Mouse (Mus musculus) midbrain, embryonic 11.5 days (tissue): Measurements from ENCODE around the gene Tmppe. TPM values are rescaled to one million over a fixed set of nuclear protein-coding genes. Genes with fewer than 3 reads are reported as not detected.
"Not testable (repeated sequence)": the region's sequence is repeated elsewhere in the genome, so short reads cannot be mapped to it uniquely, and the experiment has no call there.

Experiments
- ATAC-seq: fragments of 200-750 bp; cut with Nextera tagmentation; 2 replicates; pipeline ENCODE4 v1.8.0; 2017; ENCODE audit warnings: moderate TSS enrichment, moderate library complexity; ENCODE audit not compliant: low FRiP score
- DNase-seq: peaks from one replicate; pipeline ENCODE4 v3.0.0; 2015; ENCODE audit warnings: low spot score; ENCODE audit errors: missing footprints
- H3K27ac ChIP-seq: fragments of 300-500 bp; sonication (generic); 2 replicates; pipeline ENCODE4 v1.5.1; 2014; ENCODE audit warnings: low read depth, low read length
- H3K27me3 ChIP-seq: fragments of 300-500 bp; sonication (generic); 2 replicates; pipeline ENCODE4 v1.6.1; 2014; ENCODE audit warnings: mild to moderate bottlenecking, low read length, moderate library complexity, mixed read lengths; ENCODE audit not compliant: control insufficient read depth, insufficient read depth
- H3K36me3 ChIP-seq: fragments of 300-500 bp; sonication (generic); 2 replicates; pipeline ENCODE4 v1.6.1; 2014; ENCODE audit warnings: mild to moderate bottlenecking, low read length, moderate library complexity, mixed read lengths; ENCODE audit not compliant: control insufficient read depth, insufficient read depth
- H3K4me1 ChIP-seq: fragments of 300-500 bp; sonication (generic); 2 replicates; pipeline ENCODE4 v1.6.1; 2014; ENCODE audit warnings: low read length; ENCODE audit not compliant: control insufficient read depth, insufficient read depth
- H3K4me2 ChIP-seq: fragments of 300-500 bp; sonication (generic); 2 replicates; pipeline ENCODE4 v1.6.1; 2014; ENCODE audit warnings: mild to moderate bottlenecking, moderate library complexity
- H3K4me3 ChIP-seq: fragments of 300-500 bp; sonication (generic); 2 replicates; pipeline ENCODE4 v1.5.1; 2014; ENCODE audit warnings: low read depth, low read length
- H3K9ac ChIP-seq: fragments of 300-500 bp; sonication (generic); 2 replicates; pipeline ENCODE4 v1.6.1; 2014; ENCODE audit warnings: low read length
- H3K9me3 ChIP-seq: fragments of 300-500 bp; sonication (generic); 2 replicates; pipeline ENCODE4 v1.6.1; 2016; ENCODE audit warnings: low read length; ENCODE audit not compliant: control insufficient read depth
- WGBS: fragments of 180-500 bp; shearing (Covaris S2); extraction: QIAGEN DNeasy Blood & Tissue Kit; methylation state at CpG from one replicate; pipeline ENCODE4 v1.1.7; 2014; 5-methylcytosine and 5-hydroxymethylcytosine counted together
- polyA plus RNA-seq: library from polyadenylated mRNA; unstranded; fragments of >200 nt; fragmentation: Nextera tagmentation; extraction: Ambion mirVana; gene quantifications from 2 replicates; pipeline ENCODE4 v1.2.1, GENCODE M21; 2014

The Tmppe gene
- polyA plus RNA-seq, 1 experiment from 2014 or later: 3.1 TPM

DNA sequence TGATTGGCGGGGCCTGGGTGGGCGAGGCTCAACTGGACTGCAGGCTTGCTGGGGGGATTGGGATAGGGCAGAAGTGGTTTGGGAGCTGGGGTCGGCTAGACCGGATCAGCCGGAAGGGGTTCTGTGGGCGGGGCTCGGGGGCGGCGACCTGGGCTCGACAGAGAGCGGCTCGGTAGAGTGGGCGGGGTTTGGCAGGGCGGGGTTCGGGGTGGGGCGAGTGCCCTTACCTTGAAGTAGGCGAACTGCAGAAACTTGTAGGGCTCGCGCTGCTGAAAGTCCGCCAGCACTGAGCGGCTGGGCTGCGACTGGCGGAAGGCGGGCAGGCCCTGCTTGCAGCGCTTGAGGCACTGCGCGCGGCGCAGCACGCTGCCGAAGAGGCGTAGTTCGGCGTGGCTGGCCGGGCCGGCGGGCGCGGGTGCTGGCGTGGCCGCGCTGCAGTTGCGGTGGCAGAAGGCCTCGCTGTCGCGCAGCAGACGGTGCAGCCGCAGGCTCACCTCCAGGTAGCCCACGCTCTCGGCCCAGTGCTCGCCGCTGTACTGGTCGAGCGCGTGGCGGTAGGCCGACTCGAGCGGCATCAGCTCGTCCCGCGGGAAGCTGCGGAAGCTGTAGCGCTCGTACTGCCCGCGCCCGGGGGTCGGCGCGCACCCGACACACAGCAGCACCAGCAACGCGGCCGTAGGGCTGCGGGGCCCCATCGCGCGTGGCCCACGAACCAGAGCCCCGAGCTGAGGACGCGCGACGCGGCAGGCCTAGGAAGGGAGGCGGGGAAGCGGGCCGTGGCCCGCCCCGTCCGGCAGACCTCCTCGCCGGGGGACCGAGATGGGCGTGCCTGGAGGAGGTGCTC is 10.8 kb upstream of the Tmppe start, which contains the start of gene Crtap:
Gene Crtap (minus strand): TSS at position 771 of the 844 bp plus-strand sequence.
- Histone ChIP-seq H3K9me3 (no peaks in the 10 kb centered on the region), H3K27ac (no peak within 1 kb of the TSS), H3K9ac (peak within 1 kb of the TSS; percentile 80), H3K4me1 (0 out of 2 replicates have a peak, but pooled peaks cover 4% of the 10 kb centered on the region), H3K27me3 (no peaks in the 10 kb centered on the region), H3K4me2 (peak within 1 kb of the TSS; percentile 86), H3K4me3 (peak within 1 kb of the TSS; percentile 72), H3K36me3 (no peaks in the 10 kb centered on the region)
- WGBS: under 1% methylated on average over 93 of the region's 96 CpGs
- DNase-seq: peak; percentile 96
- peak; percentile 81 for ATAC-seq

DNA sequence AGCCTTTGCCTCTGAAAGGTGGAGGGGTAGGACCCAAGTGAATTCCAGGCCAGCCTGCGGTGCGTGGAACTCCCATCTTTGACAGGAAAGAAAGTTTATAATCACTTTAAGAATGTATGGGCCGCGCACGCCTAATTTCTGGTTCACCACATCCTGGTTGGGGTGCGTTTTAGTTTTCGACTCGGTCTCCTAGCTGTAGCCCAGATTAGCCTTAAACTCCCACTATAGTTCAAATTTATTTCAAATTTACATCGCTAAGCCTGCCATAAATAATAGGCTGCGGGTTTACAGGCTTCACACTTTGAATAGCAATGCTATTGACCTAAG is 10.2 kb upstream of the Tmppe start:
- Histone ChIP-seq H3K9ac (peak overlapping the region; percentile 80), H3K4me1 (0 out of 2 replicates have a peak, but pooled peaks cover 4% of the 10 kb centered on the region), H3K27me3 (no peaks in the 10 kb centered on the region), H3K9me3 (no peaks in the 10 kb centered on the region), H3K27ac (no peak overlapping the region), H3K36me3 (no peaks in the 10 kb centered on the region), H3K4me2 (peak overlapping the region; percentile 86), H3K4me3 (peak overlapping the region; percentile 72)
- ATAC-seq (no peak), DNase-seq (peak; percentile 95)
- 4% methylated on average over 10 of the region's 10 CpGs for WGBS

DNA sequence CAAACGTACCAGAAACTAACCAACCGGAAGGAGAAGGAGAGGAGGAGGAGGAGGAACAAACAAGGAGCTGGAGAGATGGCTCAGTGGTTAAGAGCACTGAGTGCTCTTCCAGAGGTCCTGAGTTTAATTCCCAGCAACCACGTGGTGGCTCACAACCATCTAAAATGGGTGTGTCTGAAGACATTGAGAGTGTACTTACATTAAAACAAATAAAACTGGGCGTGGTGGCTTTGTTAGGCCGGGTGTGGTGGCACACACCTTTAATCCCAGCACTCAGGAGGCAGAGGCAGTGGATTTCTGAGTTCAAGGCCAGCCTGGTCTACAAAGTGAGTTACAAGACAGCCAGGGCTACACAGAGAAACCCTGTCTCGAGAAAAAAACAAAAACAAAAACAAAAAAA is 6.8 kb upstream of the Tmppe start:
- WGBS: 64% methylated on average over 6 of the region's 6 CpGs
- ATAC-seq: not testable (repeated sequence)

DNA sequence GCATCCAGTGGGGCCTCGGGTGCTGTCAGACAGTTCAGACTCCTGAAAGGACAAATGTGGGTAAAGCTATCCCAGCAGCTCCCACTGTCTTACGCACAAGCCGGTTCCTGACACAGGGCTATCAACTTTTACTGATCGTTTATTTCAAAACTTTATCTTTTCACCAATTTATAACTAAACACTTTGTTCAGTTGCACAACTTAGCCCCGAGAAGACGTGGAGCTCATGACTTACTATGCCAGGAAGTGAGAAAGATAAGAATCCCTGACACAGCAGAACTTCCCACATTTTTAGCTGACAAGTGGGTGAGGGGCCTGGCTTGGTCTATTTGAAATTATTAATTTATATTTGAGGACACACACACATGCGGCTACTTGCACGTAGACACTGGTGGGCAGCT is 6.2 kb upstream of the Tmppe start:
- Histone ChIP-seq H3K27me3 (no peaks in the 10 kb centered on the region), H3K4me1 (0 out of 2 replicates have a peak, but pooled peaks cover 4% of the 10 kb centered on the region), H3K9me3 (no peaks in the 10 kb centered on the region), H3K4me2 (no peak overlapping the region), H3K36me3 (no peaks in the 10 kb centered on the region), H3K27ac (no peak overlapping the region), H3K9ac (no peak overlapping the region), H3K4me3 (no peak overlapping the region)
- ATAC-seq (no peak), DNase-seq (no peak)
- 89% methylated on average over 8 of the region's 8 CpGs for WGBS

More for the DNA sequence above, 6.8 kb upstream of the Tmppe start:
- not testable (repeated sequence) for H3K36me3 ChIP-seq, H3K27ac ChIP-seq, DNase-seq, H3K9ac ChIP-seq, H3K4me1 ChIP-seq, H3K4me2 ChIP-seq, H3K4me3 ChIP-seq, H3K9me3 ChIP-seq, H3K27me3 ChIP-seq

DNA sequence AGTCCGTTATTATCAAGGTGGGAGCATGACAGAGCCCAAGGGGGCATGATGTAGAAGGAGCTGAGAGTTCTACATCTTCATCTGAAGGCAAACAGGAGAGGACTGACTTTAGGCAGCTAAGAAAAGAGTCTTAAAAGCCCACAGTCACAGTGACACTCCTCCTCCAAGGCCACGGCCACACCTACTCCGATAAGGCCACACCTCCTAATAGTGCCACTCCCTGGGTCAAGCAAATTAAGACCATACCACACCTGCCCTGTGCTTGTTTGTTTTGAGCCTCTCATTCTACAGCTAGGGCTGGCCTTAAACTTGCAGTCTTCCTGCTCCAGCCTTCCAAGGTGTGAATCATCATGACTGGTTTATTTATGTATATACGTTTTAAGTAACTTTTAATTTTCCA is 5.6 kb upstream of the Tmppe start:
- Histone ChIP-seq H3K27ac (no peak overlapping the region), H3K27me3 (no peaks in the 10 kb centered on the region), H3K4me1 (0 out of 2 replicates have a peak, but pooled peaks cover 4% of the 10 kb centered on the region), H3K4me2 (no peak overlapping the region), H3K9ac (no peak overlapping the region), H3K36me3 (no peaks in the 10 kb centered on the region), H3K4me3 (no peak overlapping the region), H3K9me3 (no peaks in the 10 kb centered on the region)
- WGBS: 88% methylated on average over 4 of the region's 4 CpGs
- DNase-seq: no peak
- no peak for ATAC-seq

DNA sequence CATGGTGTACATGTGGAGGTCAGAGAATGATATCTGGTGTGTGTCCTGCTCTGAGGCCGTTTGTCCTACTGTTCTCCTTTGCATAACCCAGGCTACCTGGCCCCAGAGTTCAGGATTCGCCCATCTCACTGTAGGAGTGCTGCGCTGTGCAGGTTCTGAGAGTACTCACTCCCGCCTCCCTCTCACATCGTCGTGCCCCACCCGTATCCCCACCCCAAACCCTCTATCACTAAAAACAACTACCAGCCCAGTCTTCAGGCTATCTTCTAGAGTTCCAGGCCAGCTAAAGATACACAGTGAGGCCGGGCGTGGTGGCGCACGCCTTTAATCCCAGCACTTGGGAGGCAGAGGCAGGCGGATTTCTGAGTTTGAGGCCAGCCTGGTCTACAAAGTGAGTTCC is 1.2 kb upstream of the Tmppe start:
- Histone ChIP-seq H3K36me3 (peaks cover 1% of the 10 kb centered on the region; the same call in 1 of the 2 replicates), H3K4me1 (peaks cover 8% of the 10 kb centered on the region), H3K9me3 (no peaks in the 10 kb centered on the region), H3K4me2 (no peak overlapping the region), H3K27ac (no peak overlapping the region), H3K27me3 (no peaks in the 10 kb centered on the region), H3K4me3 (no peak overlapping the region), H3K9ac (no peak overlapping the region)
- ATAC-seq (no peak), DNase-seq (no peak)
- 86% methylated on average over 12 of the region's 12 CpGs for WGBS

DNA sequence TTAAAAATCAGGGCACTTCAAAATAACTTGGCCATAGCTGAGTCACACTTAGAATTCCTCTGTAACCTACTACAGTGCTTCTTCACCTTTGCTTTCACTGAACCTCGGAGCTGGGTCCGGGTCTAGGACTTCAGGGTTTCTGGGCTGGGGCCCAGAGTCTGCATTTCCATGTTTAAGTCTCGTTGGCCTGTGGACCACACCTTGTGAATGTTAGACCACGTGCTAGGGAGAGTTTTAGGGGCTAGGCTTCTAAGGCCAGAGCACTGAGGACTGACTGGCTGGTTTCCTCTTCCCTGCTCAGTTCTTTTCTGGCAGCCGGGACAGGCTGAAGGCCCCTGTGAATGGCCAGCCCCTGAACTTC is 337 bp upstream of the Tmppe start:
- H3K27ac ChIP-seq: peak overlapping the region; percentile 35; the same call in 1 of the 2 replicates
- WGBS: 25% methylated on average over 5 of the region's 5 CpGs
- ATAC-seq (no peak), DNase-seq (no peak)
- peaks cover 10% of the 10 kb centered on the region; the same call in 1 of the 2 replicates for H3K36me3 ChIP-seq
- peak overlapping the region; percentile 83 for H3K4me3 ChIP-seq
- H3K9me3 ChIP-seq: no peaks in the 10 kb centered on the region
- H3K4me2 ChIP-seq: peak overlapping the region; percentile 78
- H3K4me1 ChIP-seq: peaks cover 8% of the 10 kb centered on the region
- no peaks in the 10 kb centered on the region for H3K27me3 ChIP-seq
- peak overlapping the region; percentile 84 for H3K9ac ChIP-seq

DNA sequence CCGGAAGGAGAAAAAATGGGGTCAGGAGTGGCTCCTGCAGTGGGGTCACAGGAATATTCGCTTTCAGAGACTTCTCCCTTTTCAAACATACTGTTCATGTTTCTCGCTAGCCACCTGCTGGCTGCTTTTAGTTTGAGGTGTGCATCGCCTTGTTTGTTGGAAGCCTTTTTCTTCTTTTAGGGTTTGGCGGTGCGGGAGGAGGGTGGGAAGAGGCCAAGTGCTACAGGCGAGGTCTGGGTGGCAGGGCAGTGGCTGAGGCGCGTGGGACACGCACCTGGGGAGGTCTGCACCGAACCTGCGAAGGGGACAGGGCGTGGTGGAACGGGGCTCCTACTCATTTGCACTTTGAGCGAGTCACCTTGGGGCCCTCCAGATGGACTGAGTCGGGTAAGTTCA is 778 bp downstream of the Tmppe start:
- Histone ChIP-seq H3K9ac (peak overlapping the region; percentile 84), H3K4me3 (peak overlapping the region; percentile 83), H3K4me2 (peak overlapping the region; percentile 78), H3K4me1 (peaks cover 8% of the 10 kb centered on the region), H3K36me3 (peaks cover 15% of the 10 kb centered on the region), H3K9me3 (no peaks in the 10 kb centered on the region), H3K27me3 (no peaks in the 10 kb centered on the region), H3K27ac (peak overlapping the region; percentile 72; the same call in 1 of the 2 replicates)
- DNase-seq (no peak), ATAC-seq (0 out of 2 replicates have a peak, but pooled peaks have one; percentile 0)
- WGBS: 5% methylated on average over 16 of the region's 16 CpGs

DNA sequence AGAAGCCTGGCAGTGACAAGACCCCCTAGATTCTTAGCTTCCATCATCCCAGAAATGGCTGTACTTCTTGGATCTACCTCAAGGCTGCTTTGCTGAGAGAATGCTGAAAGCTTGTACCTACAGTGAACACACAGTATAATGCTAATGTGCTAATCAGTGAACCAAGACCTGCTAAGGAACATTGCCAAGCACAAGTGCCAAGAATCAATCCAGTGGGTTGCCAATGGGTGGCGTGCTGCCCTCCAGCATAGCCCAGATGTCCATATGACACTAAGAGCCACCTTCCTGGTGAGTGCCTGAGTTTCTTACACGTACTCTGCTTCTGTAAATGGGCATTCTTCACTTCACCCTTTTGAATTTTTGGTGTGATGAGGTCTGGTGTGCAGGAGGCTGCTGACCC is 6.8 kb downstream of the Tmppe start:
- Histone ChIP-seq H3K9me3 (0 out of 2 replicates have a peak, but pooled peaks cover 2% of the 10 kb centered on the region), H3K4me3 (no peak overlapping the region), H3K27ac (no peak overlapping the region), H3K36me3 (peaks cover 17% of the 10 kb centered on the region), H3K27me3 (no peaks in the 10 kb centered on the region), H3K4me2 (no peak overlapping the region), H3K9ac (no peak overlapping the region), H3K4me1 (no peaks in the 10 kb centered on the region)
- no peak for DNase-seq
- no peak for ATAC-seq
- WGBS: 85% methylated on average over 2 of the region's 2 CpGs
